Mouse (Mus musculus) heart, adult 2 months (tissue): ENCODE data around the gene Lingo1. TPM values are rescaled to one million over a fixed set of nuclear protein-coding genes. Genes with fewer than 3 reads are reported as not detected.

Experiments
- DNase-seq, 2 experiments: peaks; one replicate each; pipeline ENCODE4 v3.0.0; 2021
- H3K27ac ChIP-seq: fragments of 200-600 bp; 2 replicates; pipeline ENCODE4 v1.8.1; 2022
- H3K27me3 ChIP-seq: fragments of 200-500 bp; 2 replicates; pipeline ENCODE4 v1.6.1; 2012; ENCODE audit warnings: mild to moderate bottlenecking, low read length, inconsistent platforms, mixed read lengths; ENCODE audit not compliant: control insufficient read depth, insufficient read depth
- H3K36me3 ChIP-seq: fragments of 200-500 bp; 2 replicates; pipeline ENCODE4 v1.6.1; 2012; ENCODE audit warnings: low read length, inconsistent platforms; ENCODE audit not compliant: control insufficient read depth, insufficient read depth
- H3K4me1 ChIP-seq: fragments of 200-500 bp; 2 replicates; pipeline ENCODE4 v1.6.1; 2011; ENCODE audit warnings: low read length; ENCODE audit not compliant: control insufficient read depth, insufficient read depth
- H3K4me3 ChIP-seq: fragments of 200-600 bp; 2 replicates; pipeline ENCODE4 v1.8.1; 2022
- H3K79me2 ChIP-seq: fragments of 200-500 bp; replicated peaks from 2 replicates; pipeline ENCODE4 v1.6.1; 2012; ENCODE audit warnings: mild to moderate bottlenecking, inconsistent platforms, low read length, moderate library complexity, mixed read lengths; ENCODE audit not compliant: control insufficient read depth, insufficient read depth
- H3K9ac ChIP-seq: fragments of 200-500 bp; 2 replicates; pipeline ENCODE4 v1.6.1; 2012; ENCODE audit warnings: low read depth, mild to moderate bottlenecking, control low read depth, inconsistent platforms, low read length, mixed read lengths
- CTCF ChIP-seq: fragments of 200-600 bp; IDR thresholded peaks from 2 replicates; pipeline ENCODE4 v1.8.1; 2022; ENCODE audit warnings: antibody characterized with exemption, mild to moderate bottlenecking, moderate library complexity
- EP300 ChIP-seq: fragments of 200-500 bp; IDR thresholded peaks from 2 replicates; pipeline ENCODE4 v1.6.1; 2011; ENCODE audit warnings: low read depth, low read length, control low read depth; ENCODE audit not compliant: insufficient read depth
- POLR2A ChIP-seq: fragments of 200-500 bp; IDR thresholded peaks from 2 replicates; pipeline ENCODE4 v1.6.1; 2011; ENCODE audit warnings: mild to moderate bottlenecking, low read depth, low read length, control low read depth; ENCODE audit not compliant: insufficient read depth
- WGBS: fragments of 180-500 bp; shearing (Covaris S2); methylation state at CpG from one replicate; pipeline ENCODE4 v1.1.7; 2018; 5-methylcytosine and 5-hydroxymethylcytosine counted together
- intact Hi-C: fragments of 180-260 bp; cut with DNase I; formaldehyde crosslinking; loops from one replicate; pipeline ENCODE4 v1.15.1; 2025
- polyA plus RNA-seq: library from polyadenylated mRNA; depleted of rRNA; stranded (reverse); fragments of >200 nt; gene quantifications from 2 replicates; pipeline ENCODE4 v1.2.3, GENCODE M21; 2012
- total RNA-seq, 2 experiments: library from RNA; stranded (reverse); gene quantifications; 2 replicates each; pipeline ENCODE4 v1.2.3; 2021

Gene Lingo1
- total and polyA plus RNA-seq, 3 experiments, result 1.2 to 5.5 (median 1.3) TPM

DNA sequence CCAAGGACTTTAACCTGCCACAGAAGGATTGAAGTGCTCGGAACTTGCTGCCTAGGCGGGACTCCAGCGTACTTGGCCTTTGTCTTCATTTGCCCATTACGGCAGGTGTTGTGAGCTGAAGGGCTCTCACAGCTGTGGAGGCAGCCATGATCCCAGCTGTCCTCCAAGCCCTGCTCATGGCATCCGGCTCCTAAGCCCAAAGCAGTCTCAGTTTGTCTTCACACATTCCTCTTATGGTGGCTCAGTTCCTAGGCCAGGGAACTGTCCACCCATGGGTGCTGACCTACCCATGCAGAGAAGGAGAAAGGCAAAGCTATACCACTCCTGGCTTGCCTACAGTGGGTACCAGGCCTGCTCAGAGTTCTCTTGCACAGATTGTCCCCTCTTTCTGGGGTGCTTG is 132.1 kb downstream of the Lingo1 start:
- Histone ChIP-seq H3K4me1 (no peaks in the 10 kb centered on the region), H3K4me3 (no peak overlapping the region), H3K27me3 (no peaks in the 10 kb centered on the region), H3K27ac (no peak overlapping the region), H3K36me3 (no peaks in the 10 kb centered on the region), H3K79me2 (no peaks in the 10 kb centered on the region), H3K9ac (no peak overlapping the region)
- intact Hi-C loops, result no loop called here
- DNase-seq, result no peak
- TF ChIP-seq POLR2A (no peak), CTCF (no peak), EP300 (no peak)
- WGBS, result 68% methylated on average over 5 of the region's 5 CpGs

- intact Hi-C loops, result no loop called here
- Histone ChIP-seq H3K4me1 (no peaks in the 10 kb centered on the region), H3K9ac (no peak overlapping the region), H3K79me2 (no peaks in the 10 kb centered on the region), H3K4me3 (no peak overlapping the region), H3K27me3 (no peaks in the 10 kb centered on the region), H3K27ac (no peak overlapping the region), H3K36me3 (no peaks in the 10 kb centered on the region)
- DNase-seq, result no peak
- TF ChIP-seq EP300, result no peak
- no peak for TF ChIP-seq POLR2A
- no peak for TF ChIP-seq CTCF
- WGBS, result 79% methylated on average over 7 of the region's 7 CpGs
Observed at GRCm38 (mm10) chr9:56662946-56663345, 133.3 kb downstream of the Lingo1 start.

DNA sequence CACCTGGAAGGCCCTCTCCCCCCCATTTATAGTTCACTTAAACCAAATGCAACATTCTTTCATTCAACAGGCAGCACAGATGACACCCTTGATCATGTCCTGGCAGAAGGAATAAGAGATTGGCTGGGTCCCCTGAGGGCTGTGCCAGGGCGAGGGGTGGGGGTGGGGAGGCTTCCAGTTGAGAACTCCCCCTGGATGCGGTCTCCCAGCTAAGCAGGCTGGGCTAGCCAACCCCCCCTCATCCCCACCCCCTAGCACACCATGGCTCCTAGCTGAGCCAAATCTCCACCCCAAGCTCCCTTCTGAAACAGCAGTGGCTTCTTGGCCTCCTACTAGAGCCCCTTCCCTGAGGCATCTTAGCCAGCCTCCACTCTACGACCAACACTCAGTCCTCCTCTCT is 133.9 kb downstream of the Lingo1 start:
- intact Hi-C loops, result no loop called here
- Histone ChIP-seq H3K79me2 (no peaks in the 10 kb centered on the region), H3K9ac (no peak overlapping the region), H3K36me3 (no peaks in the 10 kb centered on the region), H3K27me3 (no peaks in the 10 kb centered on the region), H3K4me1 (no peaks in the 10 kb centered on the region), H3K4me3 (no peak overlapping the region), H3K27ac (no peak overlapping the region)
- no peak for DNase-seq
- TF ChIP-seq CTCF, result no peak
- no peak for TF ChIP-seq POLR2A
- no peak for TF ChIP-seq EP300
- WGBS, result 58% methylated on average over 3 of the region's 3 CpGs

- 45% methylated on average over 3 of the region's 3 CpGs for WGBS
Observed at GRCm38 (mm10) chr9:56661217-56661840, 134.9 kb downstream of the Lingo1 start.

GRCm38 (mm10) chr9:56658580-56658979 is 137.7 kb downstream of the Lingo1 start:
- Histone ChIP-seq H3K9ac (no peak overlapping the region), H3K79me2 (no peaks in the 10 kb centered on the region), H3K4me1 (no peaks in the 10 kb centered on the region), H3K4me3 (no peak overlapping the region), H3K27ac (no peak overlapping the region), H3K27me3 (no peaks in the 10 kb centered on the region), H3K36me3 (no peaks in the 10 kb centered on the region)
- 81% methylated on average over 4 of the region's 4 CpGs for WGBS
- TF ChIP-seq CTCF, result no peak
- no peak for TF ChIP-seq EP300
- no peak for TF ChIP-seq POLR2A
- DNase-seq, result no peak
- intact Hi-C loops, result no loop called here

More at GRCm38 (mm10) chr9:56661217-56661840, 134.9 kb downstream of the Lingo1 start:
- intact Hi-C loops, result no loop called here
- Histone ChIP-seq H3K9ac (no peak overlapping the region), H3K27ac (no peak overlapping the region), H3K4me1 (no peaks in the 10 kb centered on the region), H3K79me2 (no peaks in the 10 kb centered on the region), H3K36me3 (no peaks in the 10 kb centered on the region), H3K27me3 (no peaks in the 10 kb centered on the region), H3K4me3 (no peak overlapping the region)
- DNase-seq, result no peak
- TF ChIP-seq POLR2A, result no peak
- no peak for TF ChIP-seq EP300
- no peak for TF ChIP-seq CTCF

DNA sequence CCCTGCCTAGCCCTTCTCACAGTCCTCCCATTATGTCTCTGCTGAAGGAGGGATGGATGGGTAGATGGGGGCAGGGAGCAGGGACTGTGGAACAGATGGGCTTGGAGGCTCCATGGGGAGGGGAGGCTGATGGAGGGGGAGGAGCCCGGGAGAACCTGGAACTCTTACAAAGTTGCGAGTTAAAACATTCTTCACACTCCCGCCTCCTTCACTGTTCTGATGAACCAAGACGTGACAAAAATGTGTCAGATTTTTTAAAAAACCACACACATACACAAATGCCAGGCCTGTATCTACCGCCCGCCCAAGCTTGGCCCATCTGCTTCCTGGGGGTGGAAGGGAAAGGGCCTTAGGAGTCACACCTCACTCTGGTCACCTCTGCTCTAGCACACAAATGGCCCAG is 138.3 kb downstream of the Lingo1 start:
- no peaks in the 10 kb centered on the region for H3K27me3 ChIP-seq
- WGBS, result 76% methylated on average over 6 of the region's 6 CpGs
- no peaks in the 10 kb centered on the region for H3K79me2 ChIP-seq
- H3K36me3 ChIP-seq, result no peaks in the 10 kb centered on the region
- TF ChIP-seq POLR2A, result no peak
- TF ChIP-seq CTCF, result no peak
- no peak for TF ChIP-seq EP300
- no peaks in the 10 kb centered on the region for H3K4me1 ChIP-seq
- no peak overlapping the region for H3K9ac ChIP-seq
- intact Hi-C loops, result no loop called here
- no peak overlapping the region for H3K4me3 ChIP-seq
- no peak overlapping the region for H3K27ac ChIP-seq
- DNase-seq, result no peak
